In the genomic region with DNA sequence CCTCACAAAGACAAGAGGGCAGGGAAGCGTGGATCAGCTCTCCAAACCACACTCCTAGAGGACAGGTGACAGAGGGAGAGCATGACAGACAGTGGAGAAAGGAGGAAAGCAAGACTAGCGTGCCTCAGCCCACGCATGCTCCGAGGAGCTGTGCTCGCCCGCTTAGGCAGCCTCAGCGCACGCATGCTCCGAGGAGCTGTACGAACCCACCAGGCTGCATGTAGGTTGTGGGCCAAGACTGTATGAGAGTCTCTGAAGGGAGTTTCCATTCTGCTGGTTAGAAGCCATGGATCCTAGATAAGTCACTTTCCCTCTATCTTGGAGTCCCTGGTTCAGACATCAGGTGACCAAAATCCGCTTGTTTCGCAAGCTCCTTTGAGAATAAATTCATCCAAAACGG, we compare ENCODE assay signal across 8 mouse cellular contexts. TPM values are rescaled to one million over a fixed set of nuclear protein-coding genes. Genes with fewer than 3 reads are reported as not detected.
DNase-seq lines count a peak whose midpoint lies in the region; ATAC-seq and TF ChIP-seq lines count a peak whose summit lies in the region.

No protein-coding gene starts in this region.

- H3K79me2 ChIP-seq in heart, adult 2 months (replicated peaks; ENCODE audit: control insufficient read depth, insufficient read depth, low read length), result no peaks in the 10 kb centered on the region

- H3K4me2 ChIP-seq in heart, embryonic 14.5 days (ENCODE audit: low read length), result peak overlapping the region; percentile 60
- peak overlapping the region; percentile 18 for H3K4me2 ChIP-seq in limb, embryonic 14.5 days (replicated peaks; ENCODE audit: low read depth, low read length, severe bottlenecking)

- H3K27me3 ChIP-seq in heart, adult 2 months (ENCODE audit: control insufficient read depth, insufficient read depth, low read length), result no peaks in the 10 kb centered on the region; the same call in 1 of the 2 replicates
- no peaks in the 10 kb centered on the region for H3K27me3 ChIP-seq in heart, embryonic 14.5 days (ENCODE audit: control insufficient read depth, insufficient read depth, low read length)
- H3K27me3 ChIP-seq in limb, embryonic 14.5 days (ENCODE audit: control insufficient read depth, insufficient read depth, low read length), result 0 out of 2 replicates have a peak, but pooled peaks cover 11% of the 10 kb centered on the region

- TF ChIP-seq POLR2A in heart, adult 2 months (IDR thresholded peaks at IDR 0.05; ENCODE audit: insufficient read depth, low read depth, low read length), result no peak
- no peak for TF ChIP-seq POLR2A in limb, embryonic 14.5 days (IDR thresholded peaks at IDR 0.05; ENCODE audit: borderline replicate concordance, extremely low read depth, insufficient read depth, insufficient read length)

- no peak for TF ChIP-seq CTCF in heart, adult 2 months (IDR thresholded peaks at IDR 0.05)

- no peak overlapping the region for H3K4me3 ChIP-seq in heart, adult 2 months
- peak overlapping the region; percentile 14 to 26 for H3K4me3 ChIP-seq in heart, embryonic 14.5 days (ENCODE audit: control insufficient read depth in 1 of 2, insufficient read depth in 1 of 2, low read depth in 1 of 2, low read length in 2 of 2)
- peak overlapping the region; percentile 9; the same call in 1 of the 2 replicates for H3K4me3 ChIP-seq in limb, embryonic 14.5 days (replicated peaks; ENCODE audit: low read length)

- 43% methylated on average over 13 of the region's 13 CpGs for WGBS in heart, adult 2 months
- 6% methylated on average over 13 of the region's 13 CpGs for WGBS in heart, embryonic 14.5 days
- 25% methylated on average over 13 of the region's 13 CpGs for WGBS in limb, embryonic 14.5 days

- H3K9ac ChIP-seq in heart, adult 2 months (ENCODE audit: low read depth, low read length), result no peak overlapping the region
- peak overlapping the region; percentile 44; the same call in 1 of the 2 replicates for H3K9ac ChIP-seq in heart, embryonic 14.5 days (ENCODE audit: low read length)
- H3K9ac ChIP-seq in limb, embryonic 14.5 days (ENCODE audit: low read depth, low read length, severe bottlenecking), result 0 out of 2 replicates have a peak overlapping the region, but pooled peaks have one; percentile 3

- intact Hi-C loops in heart, adult 2 months (cut with DNase I), result no loop called here

- no peaks in the 10 kb centered on the region for H3K4me1 ChIP-seq in heart, adult 2 months (ENCODE audit: control insufficient read depth, insufficient read depth, low read length)
- H3K4me1 ChIP-seq in heart, embryonic 14.5 days (ENCODE audit: control insufficient read depth in 2 of 2, insufficient read depth in 2 of 2, low read length in 2 of 2), result peaks cover 8% of the 10 kb centered on the region in 2 experiments; a peak in 3 of 4 replicates
- H3K4me1 ChIP-seq in limb, embryonic 14.5 days (ENCODE audit: control insufficient read depth, insufficient read depth, low read length), result no peaks in the 10 kb centered on the region; the same call in 1 of the 2 replicates

- H3K27ac ChIP-seq in heart, adult 2 months, result no peak overlapping the region
- H3K27ac ChIP-seq in heart, embryonic 14.5 days (replicated peaks in 1 of 2; ENCODE audit: control insufficient read depth in 1 of 2, insufficient read depth in 1 of 2, low read depth in 2 of 2, low read length in 2 of 2), result no peak overlapping the region
- H3K27ac ChIP-seq in limb, embryonic 14.5 days (replicated peaks; ENCODE audit: low read depth, low read length), result no peak overlapping the region

- peak; percentile 53 for ATAC-seq in common myeloid progenitor, adult 5-6 weeks (replicated peaks; ENCODE audit: low read depth, poor library complexity, severe bottlenecking)
- peak; percentile 73 for ATAC-seq in heart, embryonic 14.5 days (ENCODE audit: insufficient number of reproducible peaks, insufficient read depth, low FRiP score, low read depth)
- no peak for ATAC-seq in limb, embryonic 14.5 days (ENCODE audit: low FRiP score, low read depth)

- no peak for TF ChIP-seq EP300 in heart, adult 2 months (IDR thresholded peaks at IDR 0.05; ENCODE audit: insufficient read depth, low read depth, low read length)

- 0 out of 2 replicates have a peak, but pooled peaks cover 4% of the 10 kb centered on the region for H3K9me3 ChIP-seq in heart, embryonic 14.5 days (ENCODE audit: control insufficient read depth, low read length)
- H3K9me3 ChIP-seq in limb, embryonic 14.5 days (ENCODE audit: control insufficient read depth, low read length), result no peaks in the 10 kb centered on the region

- H3K36me3 ChIP-seq in heart, adult 2 months (ENCODE audit: control insufficient read depth, insufficient read depth, low read length), result no peaks in the 10 kb centered on the region
- no peaks in the 10 kb centered on the region for H3K36me3 ChIP-seq in heart, embryonic 14.5 days (ENCODE audit: control insufficient read depth, insufficient read depth, low read length)
- no peaks in the 10 kb centered on the region for H3K36me3 ChIP-seq in limb, embryonic 14.5 days (ENCODE audit: control insufficient read depth, insufficient read depth, low read length)

- peak; percentile 18 to 37 for DNase-seq in heart, adult 2 months
- DNase-seq in heart, postnatal 4 days, result no peak
- DNase-seq in limb, embryonic 14.5 days (ENCODE audit: low spot score), result no peak
- peak; percentile 60 for DNase-seq in retina, postnatal 1 day
- no peak for DNase-seq in adrenal gland, postnatal 4 days (ENCODE audit: low spot score in 2 of 2)
- no peak for DNase-seq in adipocyte (ENCODE audit: low spot score)

RNA-seq across cellular contexts. Expression of a gene that starts 29.8 kb away (rescaled TPM):
- total RNA-seq in heart, adult 2 months (2021), result 1 to 10 TPM; 5.9 to 6.8 TPM
- 1.5 TPM in 2 replicates for polyA plus RNA-seq in heart, adult 2 months (2012; rRNA removed)
- 1 to 10 TPM; 4.9 to 5.4 TPM for total RNA-seq in heart, postnatal 4 days (2021)
- total RNA-seq in common myeloid progenitor, adult 5-6 weeks (2017), result not detected in 2 replicates
- polyA plus RNA-seq in heart, embryonic 14.5 days (2014; fragmentation: Nextera tagmentation; extraction: Ambion mirVana), result 1.0 and 1.1 TPM in 2 replicates
- polyA plus RNA-seq in limb, embryonic 14.5 days (2012; rRNA removed), result 6.7 and 7.8 TPM in 2 replicates
- 4.7 and 5.3 TPM in 2 replicates for polyA plus RNA-seq in limb, embryonic 14.5 days (2014; fragmentation: Nextera tagmentation; extraction: Ambion mirVana)
- total RNA-seq in adrenal gland, postnatal 4 days (2021), result 10 to 100 TPM; 20.5 to 21.7 TPM

RNA-seq across cellular contexts. Expression of a gene that starts 40.2 kb away (rescaled TPM):
- 100 to 1,000 TPM; 206 to 238 TPM for total RNA-seq in heart, adult 2 months (2021)
- polyA plus RNA-seq in heart, adult 2 months (2012; rRNA removed), result 79.7 and 140 TPM in 2 replicates
- total RNA-seq in heart, postnatal 4 days (2021), result 100 to 1,000 TPM; 113 to 114 TPM
- total RNA-seq in common myeloid progenitor, adult 5-6 weeks (2017), result 24.4 and 26.0 TPM in 2 replicates
- 67.5 and 74.2 TPM in 2 replicates for polyA plus RNA-seq in heart, embryonic 14.5 days (2014; fragmentation: Nextera tagmentation; extraction: Ambion mirVana)
- polyA plus RNA-seq in limb, embryonic 14.5 days (2012; rRNA removed), result 79.3 and 88.3 TPM in 2 replicates
- polyA plus RNA-seq in limb, embryonic 14.5 days (2014; fragmentation: Nextera tagmentation; extraction: Ambion mirVana), result 57.5 and 62.1 TPM in 2 replicates
- total RNA-seq in adrenal gland, postnatal 4 days (2021), result 100 to 1,000 TPM; 108 to 127 TPM

Comparison
In these comparisons a context has a peak if more than half of its experiments do, and no peak if none do; other contexts are left out.
1. DNase-seq: peak in heart, adult 2 months (2 of 2) and retina, postnatal 1 day (single experiment); none in heart, postnatal 4 days (single experiment), limb, embryonic 14.5 days (single experiment), adrenal gland, postnatal 4 days (0 of 2) and adipocyte (single experiment).